Mouse (Mus musculus) intestine, embryonic 16.5 days (tissue): ENCODE measurements around the gene 1700056E22Rik. TPM values are rescaled to one million over a fixed set of nuclear protein-coding genes. Genes with fewer than 3 reads are reported as not detected.

Experiments
- ATAC-seq: fragments of 200-750 bp; cut with Nextera tagmentation; 2 replicates; pipeline ENCODE4 v1.8.0; 2017; ENCODE audit warnings: moderate TSS enrichment, moderate library complexity
- H3K27ac ChIP-seq: fragments of 300-500 bp; sonication (generic); 2 replicates; pipeline ENCODE4 v1.5.1; 2014; ENCODE audit warnings: mild to moderate bottlenecking, low read length
- H3K27me3 ChIP-seq: fragments of 300-500 bp; sonication (generic); replicated peaks from 2 replicates; pipeline ENCODE4 v1.6.1; 2014; ENCODE audit warnings: low read length, control low read depth, mixed read lengths; ENCODE audit not compliant: control insufficient read depth, insufficient read depth
- H3K36me3 ChIP-seq: fragments of 300-500 bp; sonication (generic); 2 replicates; pipeline ENCODE4 v1.6.1; 2014; ENCODE audit warnings: low read length, control low read depth; ENCODE audit not compliant: control insufficient read depth, insufficient read depth
- H3K4me1 ChIP-seq: fragments of 300-500 bp; sonication (generic); 2 replicates; pipeline ENCODE4 v1.6.1; 2014; ENCODE audit warnings: low read length, control low read depth, mixed read lengths; ENCODE audit not compliant: control insufficient read depth, insufficient read depth
- H3K4me2 ChIP-seq: fragments of 300-500 bp; sonication (generic); 2 replicates; pipeline ENCODE4 v1.6.1; 2014; ENCODE audit warnings: low read depth, low read length, control low read depth
- H3K4me3 ChIP-seq: fragments of 300-500 bp; sonication (generic); 2 replicates; pipeline ENCODE4 v1.5.1; 2014; ENCODE audit warnings: mild to moderate bottlenecking, low read length
- H3K9ac ChIP-seq: fragments of 300-500 bp; sonication (generic); 2 replicates; pipeline ENCODE4 v1.6.1; 2014; ENCODE audit warnings: low read depth, low read length
- H3K9me3 ChIP-seq: fragments of 300-500 bp; sonication (generic); 2 replicates; pipeline ENCODE4 v1.6.1; 2016; ENCODE audit warnings: low read length, control low read depth; ENCODE audit not compliant: control insufficient read depth
- WGBS: fragments of 180-500 bp; shearing (Covaris S2); extraction: QIAGEN DNeasy Blood & Tissue Kit; methylation state at CpG from one replicate; pipeline ENCODE4 v1.1.7; 2014; 5-methylcytosine and 5-hydroxymethylcytosine counted together
- polyA plus RNA-seq: library from polyadenylated mRNA; unstranded; fragments of >200 nt; fragmentation: Nextera tagmentation; extraction: Ambion mirVana; gene quantifications from 2 replicates; pipeline ENCODE4 v1.2.1, GENCODE M21; 2015

The 1700056E22Rik gene
- polyA plus RNA-seq: 1.0 and 1.5 TPM in 2 replicates

DNA sequence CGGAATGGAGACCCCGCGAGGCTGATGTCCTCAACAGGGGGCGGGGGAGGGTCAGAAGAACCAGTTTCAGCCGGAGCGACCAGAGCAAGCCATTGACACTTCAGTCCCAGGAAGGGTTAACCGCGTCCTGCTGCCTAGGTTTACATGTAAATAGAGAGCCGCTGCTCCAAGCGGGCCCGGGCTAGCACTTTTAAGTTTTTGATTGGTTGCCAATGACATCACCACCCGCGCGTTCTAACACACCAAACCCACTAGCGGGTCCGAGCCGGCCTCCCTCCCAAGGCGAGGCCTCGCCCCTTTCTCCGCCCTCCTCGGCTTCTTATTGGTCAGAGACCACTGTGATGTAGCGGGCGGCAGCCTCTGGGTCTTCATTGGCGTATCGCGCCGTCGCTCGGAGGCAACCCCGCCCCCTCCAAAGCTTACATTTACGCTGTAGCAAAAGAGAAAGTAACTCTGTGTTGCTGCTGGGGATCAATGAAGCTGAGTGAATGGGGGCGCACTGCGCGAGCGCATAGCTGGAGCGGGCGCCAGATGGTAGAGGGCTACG, at the start of gene 1700056E22Rik:
Gene 1700056E22Rik, minus strand, starts transcription at position 291 of the 547 bp plus-strand sequence.
- no peaks in the 10 kb centered on the region for H3K27me3 ChIP-seq
- peak within 1 kb of the TSS; percentile 81 for H3K4me3 ChIP-seq
- no peaks in the 10 kb centered on the region for H3K4me1 ChIP-seq
- no peaks in the 10 kb centered on the region for H3K36me3 ChIP-seq
- H3K27ac ChIP-seq: peak within 1 kb of the TSS; percentile 96
- peak within 1 kb of the TSS; percentile 96 for H3K9ac ChIP-seq
- no peaks in the 10 kb centered on the region for H3K9me3 ChIP-seq
- peak; percentile 99 for ATAC-seq
- under 1% methylated on average over 38 of the region's 38 CpGs for WGBS
- H3K4me2 ChIP-seq: peak within 1 kb of the TSS; percentile 90

GRCm38 (mm10) chr1:184083166-184083565, 49.1 kb upstream of the 1700056E22Rik start:
- Histone ChIP-seq H3K27me3 (no peaks in the 10 kb centered on the region), H3K36me3 (no peaks in the 10 kb centered on the region), H3K4me1 (no peaks in the 10 kb centered on the region), H3K9ac (no peak overlapping the region), H3K4me2 (no peak overlapping the region), H3K4me3 (no peak overlapping the region), H3K27ac (0 out of 2 replicates have a peak overlapping the region, but pooled peaks have one; percentile 45), H3K9me3 (no peaks in the 10 kb centered on the region)
- no peak for ATAC-seq
- 76% methylated on average over 7 of the region's 7 CpGs for WGBS

DNA sequence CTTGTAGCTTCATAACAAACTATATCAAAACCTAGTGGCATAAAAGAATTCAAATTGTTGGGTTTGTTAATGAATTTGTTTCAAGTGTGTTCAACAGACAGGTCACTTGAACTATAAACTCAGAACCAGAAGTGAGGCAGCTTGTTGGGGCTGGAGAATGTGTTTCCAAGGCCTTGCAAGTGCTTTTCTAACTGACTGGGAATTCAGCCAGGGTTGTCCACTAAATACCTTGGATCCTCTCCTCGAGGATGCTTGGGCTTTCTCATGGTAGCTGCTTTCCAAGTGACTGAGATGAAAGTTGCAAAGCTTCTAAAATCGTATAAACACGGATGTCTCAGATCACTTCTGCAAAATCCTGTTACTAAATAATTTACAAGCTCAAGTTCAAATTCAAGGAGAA, 48.6 kb upstream of the 1700056E22Rik start:
- H3K9me3 ChIP-seq: no peaks in the 10 kb centered on the region
- 47% methylated on average over 3 of the region's 3 CpGs for WGBS
- no peak for ATAC-seq
- no peak overlapping the region for H3K4me2 ChIP-seq
- H3K36me3 ChIP-seq: no peaks in the 10 kb centered on the region
- H3K27me3 ChIP-seq: no peaks in the 10 kb centered on the region
- no peaks in the 10 kb centered on the region for H3K4me1 ChIP-seq
- no peak overlapping the region for H3K9ac ChIP-seq
- peak overlapping the region; percentile 45; the same call in 1 of the 2 replicates for H3K27ac ChIP-seq
- H3K4me3 ChIP-seq: no peak overlapping the region

- 90% methylated on average over 3 of the region's 3 CpGs for WGBS
- Histone ChIP-seq H3K36me3 (no peaks in the 10 kb centered on the region), H3K4me3 (no peak overlapping the region), H3K9me3 (no peaks in the 10 kb centered on the region), H3K9ac (no peak overlapping the region), H3K4me1 (no peaks in the 10 kb centered on the region; the same call in 1 of the 2 replicates), H3K27ac (no peak overlapping the region), H3K27me3 (no peaks in the 10 kb centered on the region), H3K4me2 (no peak overlapping the region)
- no peak for ATAC-seq
Measured at GRCm38 (mm10) chr1:184079304-184079703, 45.2 kb upstream of the 1700056E22Rik start.

DNA sequence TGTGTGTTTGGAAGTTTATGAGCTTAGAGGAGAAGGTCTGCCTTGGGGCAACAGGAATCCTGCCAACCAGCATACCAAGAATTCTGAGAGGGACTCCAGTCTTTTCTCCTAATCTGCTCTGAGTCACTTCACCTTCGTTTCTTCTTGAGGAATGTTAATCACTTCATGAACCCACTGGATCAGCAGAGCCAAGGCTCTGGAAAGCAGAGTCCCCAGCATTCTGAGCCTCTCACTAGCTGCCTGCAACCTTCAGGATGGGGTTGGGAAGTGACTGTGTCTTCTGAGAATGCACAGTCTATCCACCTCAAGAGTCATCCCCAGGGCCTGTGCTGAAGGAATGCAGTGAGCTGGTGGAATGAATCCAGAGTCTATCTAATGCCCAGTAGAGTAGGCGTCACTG, 42.7 kb upstream of the 1700056E22Rik start:
- H3K4me2 ChIP-seq: no peak overlapping the region
- H3K9ac ChIP-seq: no peak overlapping the region
- no peaks in the 10 kb centered on the region; the same call in 1 of the 2 replicates for H3K4me1 ChIP-seq
- H3K36me3 ChIP-seq: no peaks in the 10 kb centered on the region
- H3K4me3 ChIP-seq: no peak overlapping the region
- H3K9me3 ChIP-seq: no peaks in the 10 kb centered on the region
- H3K27me3 ChIP-seq: no peaks in the 10 kb centered on the region
- 43% methylated on average over 2 of the region's 2 CpGs for WGBS
- ATAC-seq: peak; percentile 31; the same call in 1 of the 2 replicates
- peak overlapping the region; percentile 23 for H3K27ac ChIP-seq

GRCm38 (mm10) chr1:184076065-184076464, 42.0 kb upstream of the 1700056E22Rik start:
- Histone ChIP-seq H3K4me2 (no peak overlapping the region), H3K27ac (0 out of 2 replicates have a peak overlapping the region, but pooled peaks have one; percentile 10), H3K4me3 (no peak overlapping the region), H3K9ac (no peak overlapping the region), H3K4me1 (no peaks in the 10 kb centered on the region; the same call in 1 of the 2 replicates), H3K36me3 (no peaks in the 10 kb centered on the region), H3K9me3 (no peaks in the 10 kb centered on the region), H3K27me3 (no peaks in the 10 kb centered on the region)
- 56% methylated on average over 6 of the region's 6 CpGs for WGBS
- ATAC-seq: no peak

DNA sequence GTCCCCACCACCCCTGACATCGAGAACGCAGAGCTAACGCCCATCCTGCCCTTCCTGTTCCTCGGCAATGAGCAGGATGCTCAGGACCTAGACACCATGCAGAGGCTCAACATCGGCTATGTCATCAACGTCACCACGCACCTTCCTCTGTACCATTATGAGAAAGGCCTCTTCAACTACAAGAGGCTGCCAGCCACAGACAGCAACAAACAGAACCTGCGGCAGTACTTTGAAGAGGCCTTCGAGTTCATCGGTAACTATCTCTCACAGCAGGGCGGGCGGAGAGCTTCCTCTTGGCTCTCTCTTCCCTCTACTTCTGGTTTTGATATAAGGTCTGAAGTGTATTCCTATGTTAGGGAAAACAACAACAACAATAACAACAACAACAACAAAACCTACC, 34.9 kb upstream of the 1700056E22Rik start:
- Histone ChIP-seq H3K4me2 (no peak overlapping the region), H3K36me3 (0 out of 2 replicates have a peak, but pooled peaks cover 2% of the 10 kb centered on the region), H3K4me3 (no peak overlapping the region), H3K27me3 (no peaks in the 10 kb centered on the region), H3K27ac (no peak overlapping the region), H3K9ac (no peak overlapping the region), H3K9me3 (no peaks in the 10 kb centered on the region), H3K4me1 (no peaks in the 10 kb centered on the region)
- WGBS: 99% methylated on average over 12 of the region's 12 CpGs
- ATAC-seq: no peak

DNA sequence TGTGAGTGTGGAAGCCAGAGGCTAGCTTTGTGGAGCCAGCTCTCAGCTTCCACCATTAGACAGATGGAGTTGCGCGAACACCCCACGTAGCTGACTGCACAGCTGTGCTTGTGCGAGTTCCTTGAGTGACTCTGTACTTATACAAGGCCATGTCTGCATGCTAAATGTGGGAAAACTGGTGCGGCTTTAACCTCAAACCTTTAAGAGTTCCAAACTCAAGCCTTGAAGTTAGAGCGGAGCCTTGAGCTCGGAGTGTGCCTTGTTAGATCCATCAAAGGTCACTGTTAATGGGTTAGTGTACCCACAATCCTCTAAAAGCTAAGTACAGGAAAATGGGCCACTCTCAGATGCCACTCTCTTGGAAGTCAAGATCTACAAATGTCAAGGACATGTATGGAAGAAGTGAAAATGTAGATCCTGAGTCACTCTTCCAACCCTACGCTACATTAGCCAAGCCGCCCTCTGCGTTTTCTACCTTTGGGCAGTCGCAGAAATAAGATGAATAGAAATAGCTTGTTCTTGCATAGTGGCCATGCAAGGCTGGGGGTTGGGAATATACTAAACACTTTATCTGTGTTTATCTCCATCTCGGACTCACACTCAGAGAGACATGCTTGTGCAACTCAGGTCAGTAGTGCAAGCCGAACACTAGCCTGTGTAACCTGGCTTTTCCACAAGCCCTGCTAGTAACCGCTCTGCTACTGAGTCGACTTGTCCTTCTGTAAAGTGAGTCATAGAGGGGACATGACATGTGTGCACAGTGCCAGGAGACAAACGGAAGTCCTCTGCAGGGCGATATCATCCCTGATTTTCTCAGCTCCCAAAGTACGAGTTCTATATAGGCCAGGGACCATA, 33.8 kb upstream of the 1700056E22Rik start:
- ATAC-seq: no peak
- no peaks in the 10 kb centered on the region for H3K27me3 ChIP-seq
- no peak overlapping the region for H3K9ac ChIP-seq
- H3K4me3 ChIP-seq: no peak overlapping the region
- no peak overlapping the region for H3K4me2 ChIP-seq
- 0 out of 2 replicates have a peak, but pooled peaks cover 2% of the 10 kb centered on the region for H3K36me3 ChIP-seq
- no peaks in the 10 kb centered on the region for H3K9me3 ChIP-seq
- H3K27ac ChIP-seq: no peak overlapping the region
- 89% methylated on average over 18 of the region's 18 CpGs for WGBS
- H3K4me1 ChIP-seq: no peaks in the 10 kb centered on the region

GRCm38 (mm10) chr1:184066460-184067287, 32.6 kb upstream of the 1700056E22Rik start:
- Histone ChIP-seq H3K27ac (no peak overlapping the region), H3K27me3 (no peaks in the 10 kb centered on the region), H3K4me1 (0 out of 2 replicates have a peak, but pooled peaks cover under 1% of the 10 kb centered on the region), H3K36me3 (0 out of 2 replicates have a peak, but pooled peaks cover 2% of the 10 kb centered on the region), H3K9ac (no peak overlapping the region), H3K4me3 (no peak overlapping the region), H3K9me3 (no peaks in the 10 kb centered on the region), H3K4me2 (no peak overlapping the region)
- no peak for ATAC-seq
- WGBS: 74% methylated on average over 11 of the region's 11 CpGs
